Mouse (Mus musculus): ENCODE results near the gene Ryr3. TPM values are rescaled to one million over a fixed set of nuclear protein-coding genes. Genes with fewer than 3 reads are reported as not detected.

Gene Ryr3
- polyA plus RNA-seq, 1 experiment from 2014 or later = 1.5 TPM

DNA sequence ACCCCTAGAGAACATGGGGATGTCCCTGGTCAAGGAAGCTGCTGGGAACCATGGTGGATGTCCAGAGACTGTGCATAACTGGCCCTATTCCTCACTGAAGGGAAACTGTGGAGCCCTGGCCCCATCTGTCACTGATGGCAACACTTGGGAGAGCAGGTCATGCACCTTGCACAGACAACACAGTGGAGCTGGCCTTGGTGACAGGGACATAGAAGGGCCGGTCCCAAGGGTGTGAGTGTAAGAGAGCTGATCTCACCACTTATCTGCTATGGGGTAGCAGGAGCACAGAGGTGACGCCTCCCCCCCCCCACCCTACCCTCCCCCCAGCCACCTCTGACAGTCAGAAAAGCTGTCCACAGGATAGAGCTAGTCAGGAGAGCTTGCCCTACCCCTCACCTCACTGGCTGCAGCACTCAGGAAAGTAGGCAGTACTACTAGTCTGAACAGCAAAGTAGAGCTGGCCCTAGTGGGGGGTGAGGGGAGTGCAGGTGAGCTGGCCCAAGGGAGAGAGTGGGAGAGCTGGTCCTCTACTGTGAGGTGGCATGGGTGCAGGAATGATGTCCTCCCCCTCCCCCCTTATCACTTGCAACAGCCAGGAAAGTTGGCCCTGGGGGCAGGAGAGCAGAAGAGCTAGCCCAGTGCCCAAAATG lies 17.7 kb downstream of the Ryr3 start:
- H3K4me2 ChIP-seq (ENCODE audit: low read depth, low read length) = no peak overlapping the region
- no peaks in the 10 kb centered on the region; the same call in 1 of the 2 replicates for H3K9me3 ChIP-seq (ENCODE audit: control insufficient read depth, low read length)
- no peaks in the 10 kb centered on the region for H3K4me1 ChIP-seq (ENCODE audit: control insufficient read depth, insufficient read depth, low read length)
- no peaks in the 10 kb centered on the region for H3K36me3 ChIP-seq (ENCODE audit: control insufficient read depth, insufficient read depth, low read length)
- ATAC-seq = no peak
- H3K4me3 ChIP-seq (ENCODE audit: low read length) = no peak overlapping the region
- H3K27ac ChIP-seq (ENCODE audit: low read length) = no peak overlapping the region
- H3K9ac ChIP-seq (ENCODE audit: low read depth, low read length) = no peak overlapping the region
- no peaks in the 10 kb centered on the region for H3K27me3 ChIP-seq (replicated peaks; ENCODE audit: control insufficient read depth, insufficient read depth, low read length)
- 85% methylated on average over 2 of the region's 2 CpGs for WGBS

DNA sequence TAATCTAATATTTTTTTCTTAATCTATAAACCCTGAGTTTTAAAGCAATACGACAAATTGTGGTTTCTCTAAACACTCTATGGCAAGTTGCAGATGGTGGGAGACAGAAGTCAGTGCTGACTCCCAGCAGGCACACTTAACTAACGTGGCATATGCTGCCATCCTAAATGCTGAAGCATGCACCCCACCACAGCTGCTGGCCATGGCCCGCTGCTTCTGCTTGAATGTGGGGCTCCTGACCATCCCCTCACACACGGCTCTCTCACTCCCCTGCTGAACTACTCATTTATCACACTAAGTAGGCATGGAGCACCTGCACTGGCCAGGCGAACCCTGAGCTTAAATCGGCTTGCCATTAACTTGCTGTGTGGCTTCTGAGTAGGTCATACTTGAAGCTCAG lies 29.7 kb downstream of the Ryr3 start:
- H3K27ac ChIP-seq (ENCODE audit: low read length) = no peak overlapping the region
- no peaks in the 10 kb centered on the region for H3K27me3 ChIP-seq (replicated peaks; ENCODE audit: control insufficient read depth, insufficient read depth, low read length)
- H3K4me2 ChIP-seq (ENCODE audit: low read depth, low read length) = no peak overlapping the region
- no peak overlapping the region for H3K4me3 ChIP-seq (ENCODE audit: low read length)
- H3K4me1 ChIP-seq (ENCODE audit: control insufficient read depth, insufficient read depth, low read length) = no peaks in the 10 kb centered on the region
- no peak for ATAC-seq
- H3K36me3 ChIP-seq (ENCODE audit: control insufficient read depth, insufficient read depth, low read length) = no peaks in the 10 kb centered on the region
- no peaks in the 10 kb centered on the region for H3K9me3 ChIP-seq (ENCODE audit: control insufficient read depth, low read length)
- WGBS = 76% methylated on average over 6 of the region's 6 CpGs
- no peak overlapping the region for H3K9ac ChIP-seq (ENCODE audit: low read depth, low read length)

DNA sequence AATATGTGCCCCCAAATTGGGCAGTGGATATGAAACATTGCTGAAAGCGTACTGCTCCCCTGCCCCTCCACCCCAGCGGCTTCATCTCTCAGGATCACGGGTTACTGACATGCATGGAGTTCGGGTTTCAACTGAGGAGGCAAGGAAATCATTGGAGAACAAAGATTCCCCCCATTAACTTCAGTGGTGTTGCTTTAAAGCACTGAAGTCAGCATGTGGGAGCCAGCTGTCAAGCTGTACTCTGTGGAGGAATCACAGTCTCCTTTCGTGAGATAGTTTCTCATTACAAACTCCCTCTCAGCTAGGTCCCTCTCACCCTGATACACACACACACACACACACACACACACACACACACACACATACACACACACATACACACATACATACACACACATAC lies 35.2 kb downstream of the Ryr3 start:
- H3K36me3 ChIP-seq (ENCODE audit: control insufficient read depth, insufficient read depth, low read length) = no peaks in the 10 kb centered on the region
- H3K27ac ChIP-seq (ENCODE audit: low read length) = no peak overlapping the region
- WGBS = 43% methylated on average over 5 of the region's 5 CpGs
- H3K27me3 ChIP-seq (replicated peaks; ENCODE audit: control insufficient read depth, insufficient read depth, low read length) = no peaks in the 10 kb centered on the region
- no peak overlapping the region for H3K4me2 ChIP-seq (ENCODE audit: low read depth, low read length)
- H3K9ac ChIP-seq (ENCODE audit: low read depth, low read length) = no peak overlapping the region
- ATAC-seq = no peak
- no peak overlapping the region for H3K4me3 ChIP-seq (ENCODE audit: low read length)
- no peaks in the 10 kb centered on the region for H3K9me3 ChIP-seq (ENCODE audit: control insufficient read depth, low read length)
- no peaks in the 10 kb centered on the region for H3K4me1 ChIP-seq (ENCODE audit: control insufficient read depth, insufficient read depth, low read length)

DNA sequence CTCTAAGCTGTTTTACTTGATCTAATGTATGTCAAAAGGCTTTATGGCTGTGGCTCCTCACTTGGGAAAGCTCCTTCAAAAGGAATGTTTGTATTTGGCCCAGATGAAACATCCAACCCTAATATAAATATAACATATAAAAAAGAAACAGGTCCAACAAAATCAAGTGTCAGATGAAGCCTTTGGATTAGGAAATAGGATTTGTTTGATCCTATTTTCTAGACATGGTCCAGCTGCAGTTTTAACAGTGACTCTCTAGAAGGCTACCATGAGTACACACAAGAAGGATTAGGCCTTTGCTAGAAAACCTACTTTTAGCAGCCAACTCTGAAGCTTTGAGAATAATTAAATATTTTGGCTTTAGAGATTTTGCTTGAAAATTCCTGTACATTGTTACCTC lies 38.8 kb downstream of the Ryr3 start:
- Histone ChIP-seq H3K27ac (ENCODE audit: low read length) (no peak overlapping the region), H3K27me3 (replicated peaks; ENCODE audit: control insufficient read depth, insufficient read depth, low read length) (no peaks in the 10 kb centered on the region), H3K4me2 (ENCODE audit: low read depth, low read length) (no peak overlapping the region), H3K9me3 (ENCODE audit: control insufficient read depth, low read length) (no peaks in the 10 kb centered on the region), H3K4me1 (ENCODE audit: control insufficient read depth, insufficient read depth, low read length) (no peaks in the 10 kb centered on the region), H3K36me3 (ENCODE audit: control insufficient read depth, insufficient read depth, low read length) (no peaks in the 10 kb centered on the region), H3K4me3 (ENCODE audit: low read length) (no peak overlapping the region), H3K9ac (ENCODE audit: low read depth, low read length) (no peak overlapping the region)
- ATAC-seq = no peak

DNA sequence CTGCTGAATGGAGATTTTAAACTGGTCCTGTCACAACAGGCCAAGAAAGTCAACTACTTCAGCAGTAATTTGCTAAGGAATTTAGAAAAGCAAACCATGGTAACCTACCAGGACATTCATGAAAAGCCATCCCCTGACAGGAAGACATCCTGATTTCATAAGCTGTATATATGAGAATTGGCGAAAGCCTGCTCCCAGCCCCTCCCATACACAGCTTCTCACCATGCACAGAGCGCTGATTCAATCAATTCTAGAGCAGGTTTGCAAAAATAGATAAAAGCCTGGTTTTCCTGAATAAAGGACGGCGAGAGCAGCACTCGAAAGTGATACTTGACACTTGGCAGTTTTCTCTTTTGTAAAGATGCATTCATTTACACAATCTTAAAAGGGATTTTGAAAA lies 40.6 kb downstream of the Ryr3 start:
- H3K4me1 ChIP-seq (ENCODE audit: control insufficient read depth, insufficient read depth, low read length) = no peaks in the 10 kb centered on the region
- no peaks in the 10 kb centered on the region for H3K9me3 ChIP-seq (ENCODE audit: control insufficient read depth, low read length)
- no peak overlapping the region for H3K9ac ChIP-seq (ENCODE audit: low read depth, low read length)
- no peak overlapping the region for H3K4me3 ChIP-seq (ENCODE audit: low read length)
- no peak overlapping the region for H3K4me2 ChIP-seq (ENCODE audit: low read depth, low read length)
- ATAC-seq = no peak
- no peak overlapping the region for H3K27ac ChIP-seq (ENCODE audit: low read length)
- WGBS = 82% methylated on average over 5 of the region's 5 CpGs
- H3K36me3 ChIP-seq (ENCODE audit: control insufficient read depth, insufficient read depth, low read length) = no peaks in the 10 kb centered on the region
- H3K27me3 ChIP-seq (replicated peaks; ENCODE audit: control insufficient read depth, insufficient read depth, low read length) = no peaks in the 10 kb centered on the region

DNA sequence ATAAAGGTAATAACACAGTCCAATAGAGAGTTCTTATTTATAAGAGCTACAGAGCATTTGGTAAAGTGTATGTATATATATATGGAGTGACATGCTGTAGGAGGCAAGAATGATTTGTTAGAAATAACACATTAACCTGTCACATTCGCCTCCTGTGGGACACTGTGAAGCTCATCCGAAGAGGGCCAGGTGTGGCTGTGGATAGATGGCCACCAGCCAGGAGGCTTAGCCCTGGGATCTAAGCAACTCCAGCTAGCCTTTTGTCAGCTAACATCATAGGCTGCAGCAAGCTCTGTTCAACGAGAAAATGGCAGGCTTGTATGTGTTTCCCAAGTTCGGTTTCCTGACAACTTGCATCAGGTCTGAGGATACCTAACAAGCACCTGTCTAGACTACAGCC lies 48.8 kb downstream of the Ryr3 start:
- no peaks in the 10 kb centered on the region for H3K9me3 ChIP-seq (ENCODE audit: control insufficient read depth, low read length)
- no peaks in the 10 kb centered on the region for H3K4me1 ChIP-seq (ENCODE audit: control insufficient read depth, insufficient read depth, low read length)
- no peak overlapping the region for H3K4me2 ChIP-seq (ENCODE audit: low read depth, low read length)
- no peak overlapping the region for H3K9ac ChIP-seq (ENCODE audit: low read depth, low read length)
- WGBS = 84% methylated on average over 4 of the region's 4 CpGs
- H3K27ac ChIP-seq (ENCODE audit: low read length) = no peak overlapping the region
- no peaks in the 10 kb centered on the region for H3K27me3 ChIP-seq (replicated peaks; ENCODE audit: control insufficient read depth, insufficient read depth, low read length)
- no peaks in the 10 kb centered on the region for H3K36me3 ChIP-seq (ENCODE audit: control insufficient read depth, insufficient read depth, low read length)
- no peak for ATAC-seq
- H3K4me3 ChIP-seq (ENCODE audit: low read length) = no peak overlapping the region

DNA sequence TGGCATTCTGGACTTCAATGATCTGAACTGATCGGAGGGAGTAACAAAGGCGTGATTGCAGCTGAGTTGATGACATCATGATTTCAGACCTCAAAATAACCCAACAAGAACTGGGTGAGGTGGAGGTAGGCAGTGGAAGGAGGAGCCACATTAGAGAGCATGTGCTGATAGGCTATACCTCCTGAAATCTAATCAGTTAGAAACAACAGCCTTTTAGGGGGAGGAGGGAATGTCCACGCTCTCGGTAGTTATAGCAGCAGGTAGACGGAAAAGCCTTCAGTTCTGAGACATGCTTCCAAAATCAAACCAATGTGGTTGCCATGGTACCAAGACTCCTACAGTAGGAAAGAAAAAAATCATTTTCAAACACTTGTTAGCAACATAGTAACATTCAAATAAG lies 55.4 kb downstream of the Ryr3 start:
- H3K9ac ChIP-seq (ENCODE audit: low read depth, low read length) = no peak overlapping the region
- H3K4me2 ChIP-seq (ENCODE audit: low read depth, low read length) = no peak overlapping the region
- H3K9me3 ChIP-seq (ENCODE audit: control insufficient read depth, low read length) = no peaks in the 10 kb centered on the region
- H3K27me3 ChIP-seq (replicated peaks; ENCODE audit: control insufficient read depth, insufficient read depth, low read length) = no peaks in the 10 kb centered on the region
- H3K4me3 ChIP-seq (ENCODE audit: low read length) = no peak overlapping the region
- WGBS = 85% methylated on average over 5 of the region's 5 CpGs
- ATAC-seq = no peak
- no peaks in the 10 kb centered on the region for H3K4me1 ChIP-seq (ENCODE audit: control insufficient read depth, insufficient read depth, low read length)
- no peaks in the 10 kb centered on the region for H3K36me3 ChIP-seq (ENCODE audit: control insufficient read depth, insufficient read depth, low read length)
- no peak overlapping the region for H3K27ac ChIP-seq (ENCODE audit: low read length)

DNA sequence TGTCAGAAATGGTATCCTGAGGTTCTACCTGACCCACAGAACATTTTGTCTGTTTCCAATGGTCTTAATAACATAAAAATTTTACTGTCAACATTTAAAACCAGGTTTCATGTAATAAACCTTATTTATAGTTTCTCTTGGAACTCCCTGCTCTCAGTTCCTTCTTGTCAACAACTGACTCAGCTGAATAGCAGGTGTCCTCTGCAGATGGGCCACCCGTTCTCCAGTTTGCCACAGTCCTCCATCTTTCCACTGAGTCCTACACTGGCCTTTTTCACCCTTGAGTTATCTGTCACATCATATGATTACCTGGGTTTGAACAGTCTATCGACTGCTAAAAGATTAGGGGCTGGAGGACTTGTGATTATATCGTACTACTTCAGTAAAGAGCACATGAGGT lies 79.1 kb downstream of the Ryr3 start:
- 81% methylated on average over 3 of the region's 3 CpGs for WGBS
- no peaks in the 10 kb centered on the region for H3K9me3 ChIP-seq (ENCODE audit: control insufficient read depth, low read length)

DNA sequence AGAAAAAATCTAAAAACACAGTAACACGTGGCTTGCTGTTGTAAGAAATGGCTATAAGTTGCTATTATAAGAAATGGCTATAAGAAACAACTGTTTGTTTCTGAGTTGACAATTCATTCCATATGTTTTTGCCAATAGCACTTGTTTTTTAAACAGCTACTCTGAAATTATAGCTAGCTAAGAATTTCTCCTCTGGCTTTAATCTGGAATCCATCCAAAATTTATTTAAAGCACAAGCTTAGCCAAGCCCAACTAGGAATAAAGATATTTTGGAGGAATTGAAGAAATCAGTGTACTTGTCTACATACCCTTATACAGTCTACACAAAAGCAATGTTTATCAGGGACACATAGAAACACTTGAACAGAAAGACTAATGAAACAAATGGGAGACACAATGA lies 93.4 kb downstream of the Ryr3 start:
- Histone ChIP-seq H3K9me3 (ENCODE audit: control insufficient read depth, low read length) (no peaks in the 10 kb centered on the region), H3K4me1 (ENCODE audit: control insufficient read depth, insufficient read depth, low read length) (no peaks in the 10 kb centered on the region), H3K27me3 (replicated peaks; ENCODE audit: control insufficient read depth, insufficient read depth, low read length) (no peaks in the 10 kb centered on the region)

More for the DNA sequence above, 79.1 kb downstream of the Ryr3 start:
- Histone ChIP-seq H3K4me2 (ENCODE audit: low read depth, low read length) (no peak overlapping the region), H3K4me3 (ENCODE audit: low read length) (no peak overlapping the region), H3K27me3 (replicated peaks; ENCODE audit: control insufficient read depth, insufficient read depth, low read length) (no peaks in the 10 kb centered on the region), H3K9ac (ENCODE audit: low read depth, low read length) (no peak overlapping the region), H3K27ac (ENCODE audit: low read length) (no peak overlapping the region), H3K4me1 (ENCODE audit: control insufficient read depth, insufficient read depth, low read length) (no peaks in the 10 kb centered on the region), H3K36me3 (ENCODE audit: control insufficient read depth, insufficient read depth, low read length) (no peaks in the 10 kb centered on the region)
- no peak for ATAC-seq

DNA sequence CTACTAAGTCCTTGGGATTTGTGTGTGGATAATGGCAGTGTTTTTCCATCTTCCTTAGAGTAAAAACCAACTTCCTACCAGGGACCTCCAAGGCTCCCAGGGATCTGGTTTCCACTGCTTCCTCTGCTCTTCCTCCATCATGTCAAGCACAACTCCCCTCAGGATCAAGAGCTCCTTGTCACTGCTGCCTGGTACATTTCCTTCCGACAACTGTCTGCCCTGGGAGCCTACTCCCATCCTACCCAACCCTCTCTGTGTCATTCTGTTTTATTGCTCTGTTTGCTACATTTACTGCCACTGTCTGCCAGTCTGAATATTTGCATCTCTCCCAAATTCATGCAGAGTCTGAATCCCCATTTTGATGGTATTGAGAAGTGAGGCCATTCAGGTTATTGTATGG lies 97.8 kb downstream of the Ryr3 start:
- 50% methylated on average over 1 of the region's 1 CpGs for WGBS

More for the DNA sequence above, 93.4 kb downstream of the Ryr3 start:
- Histone ChIP-seq H3K36me3 (ENCODE audit: control insufficient read depth, insufficient read depth, low read length) (no peaks in the 10 kb centered on the region), H3K27ac (ENCODE audit: low read length) (no peak overlapping the region), H3K9ac (ENCODE audit: low read depth, low read length) (no peak overlapping the region), H3K4me3 (ENCODE audit: low read length) (no peak overlapping the region), H3K4me2 (ENCODE audit: low read depth, low read length) (no peak overlapping the region)
- ATAC-seq = no peak
- 51% methylated on average over 1 of the region's 1 CpGs for WGBS

More for the DNA sequence above, 97.8 kb downstream of the Ryr3 start:
- Histone ChIP-seq H3K4me1 (ENCODE audit: control insufficient read depth, insufficient read depth, low read length) (no peaks in the 10 kb centered on the region), H3K9ac (ENCODE audit: low read depth, low read length) (no peak overlapping the region), H3K36me3 (ENCODE audit: control insufficient read depth, insufficient read depth, low read length) (no peaks in the 10 kb centered on the region), H3K4me2 (ENCODE audit: low read depth, low read length) (no peak overlapping the region), H3K4me3 (ENCODE audit: low read length) (no peak overlapping the region), H3K27ac (ENCODE audit: low read length) (no peak overlapping the region), H3K27me3 (replicated peaks; ENCODE audit: control insufficient read depth, insufficient read depth, low read length) (no peaks in the 10 kb centered on the region), H3K9me3 (ENCODE audit: control insufficient read depth, low read length) (no peaks in the 10 kb centered on the region)
- no peak for ATAC-seq

Data from intestine, embryonic 16.5 days (tissue).